Mouse (Mus musculus): ENCODE results near the gene Birc2.
A peak's percentile ranks its signal among the peaks of the same experiment; 100 is the strongest.
"Not testable (repeated sequence)": the region's sequence is repeated elsewhere in the genome, so short reads cannot be mapped to it uniquely, and the experiment has no call there.

Gene Birc2

DNA sequence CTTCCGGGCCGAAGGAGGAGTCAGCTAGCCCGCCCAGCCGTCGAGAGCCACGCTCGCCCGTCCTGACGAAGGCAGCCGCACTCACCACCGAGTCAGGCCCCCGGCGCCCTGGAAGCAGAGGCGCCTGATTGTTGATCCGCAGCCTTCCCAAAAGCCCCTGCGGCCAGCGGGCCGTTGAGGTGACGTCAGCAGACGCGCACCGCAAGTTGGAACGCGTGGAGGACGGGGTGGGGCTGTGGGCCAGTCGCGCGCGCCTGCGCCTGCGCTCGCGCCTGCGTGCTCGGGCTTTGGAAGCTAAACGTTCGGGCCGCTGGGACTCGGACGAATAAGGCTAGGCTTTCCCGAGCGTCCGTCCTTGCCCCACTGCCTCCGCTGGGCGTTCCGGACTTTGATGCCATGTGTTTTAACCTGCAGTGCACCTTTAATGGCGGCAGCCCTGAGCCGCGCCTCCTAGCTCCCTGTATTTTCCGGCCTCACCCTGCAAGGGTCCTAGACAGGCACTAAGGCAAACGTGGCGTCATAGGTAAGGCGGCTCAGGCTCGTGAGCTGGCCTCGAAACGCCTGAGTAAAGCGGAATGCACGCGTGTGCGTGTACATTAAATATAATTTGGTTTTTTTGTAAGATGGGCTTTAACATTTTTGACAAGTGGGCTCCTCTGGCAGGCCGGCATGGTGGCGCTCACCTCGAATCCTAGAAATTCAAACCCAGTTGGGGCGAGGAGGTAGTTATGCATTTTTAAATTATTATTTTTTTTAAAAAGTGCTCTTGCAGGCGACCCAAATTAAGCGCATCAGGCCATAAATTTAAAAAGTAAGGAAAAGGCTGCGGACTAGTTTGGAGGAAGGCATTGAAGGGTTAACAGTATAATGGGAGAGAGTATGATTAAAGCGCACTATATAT lies at the start of gene Birc2:
TSS of gene Birc2 (minus strand) at position 160 of the 901 bp plus-strand sequence.
- DNase-seq (ENCODE audit: low spot score in 2 of 2) = peak; percentile 89 to 93

DNA sequence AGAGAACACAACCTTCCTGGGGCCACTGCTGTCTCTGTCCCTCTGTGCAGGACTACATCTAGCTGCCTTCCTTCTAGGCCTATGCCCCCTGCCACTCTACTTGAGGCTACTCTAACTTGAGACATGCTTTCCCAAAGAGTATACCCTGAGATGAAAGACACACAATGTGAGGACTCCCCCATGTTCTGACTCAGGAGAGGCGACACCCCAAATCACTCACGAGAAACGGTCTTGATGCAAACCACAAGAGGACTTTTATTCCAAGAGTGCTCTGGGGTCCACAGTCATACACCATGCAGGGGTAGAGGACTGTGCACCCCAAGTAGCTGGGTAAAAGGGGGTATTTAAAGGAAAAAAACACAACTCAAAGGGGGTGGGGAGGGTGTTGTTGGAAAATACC lies 47.5 kb upstream of the Birc2 start:
- no peak for DNase-seq (ENCODE audit: low spot score in 2 of 2)

DNA sequence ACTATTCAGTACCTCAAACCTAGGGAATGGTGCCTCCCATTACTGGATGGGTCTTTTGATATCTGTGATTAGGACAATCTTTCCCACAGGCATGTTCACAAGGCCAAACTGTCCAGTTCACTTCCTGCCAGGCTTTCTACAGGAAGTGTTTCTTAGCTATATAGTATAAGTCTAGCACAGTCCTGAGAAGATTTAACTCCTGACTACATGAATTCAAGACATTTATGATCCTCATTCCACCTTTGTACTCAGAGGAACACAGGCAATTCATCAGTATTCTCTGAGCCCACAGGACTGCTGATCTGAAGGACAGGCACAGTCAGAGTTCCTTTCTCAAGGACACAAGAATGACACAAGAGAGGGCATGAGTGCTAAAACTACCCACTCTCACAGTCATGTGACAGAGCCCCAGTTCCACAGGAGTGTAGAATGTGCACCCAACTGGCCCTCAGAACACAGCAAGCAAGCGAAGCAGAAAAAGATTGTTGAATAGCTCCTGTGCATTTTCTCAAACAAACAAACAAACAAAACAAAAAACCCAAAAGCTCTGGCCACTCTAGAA lies 45.5 kb upstream of the Birc2 start:
- DNase-seq (ENCODE audit: low spot score in 2 of 2) = no peak

GRCm38 (mm10) chr9:7873511-7874211 lies 36.8 kb upstream of the Birc2 start:
- no peak for DNase-seq (ENCODE audit: low spot score in 2 of 2)

DNA sequence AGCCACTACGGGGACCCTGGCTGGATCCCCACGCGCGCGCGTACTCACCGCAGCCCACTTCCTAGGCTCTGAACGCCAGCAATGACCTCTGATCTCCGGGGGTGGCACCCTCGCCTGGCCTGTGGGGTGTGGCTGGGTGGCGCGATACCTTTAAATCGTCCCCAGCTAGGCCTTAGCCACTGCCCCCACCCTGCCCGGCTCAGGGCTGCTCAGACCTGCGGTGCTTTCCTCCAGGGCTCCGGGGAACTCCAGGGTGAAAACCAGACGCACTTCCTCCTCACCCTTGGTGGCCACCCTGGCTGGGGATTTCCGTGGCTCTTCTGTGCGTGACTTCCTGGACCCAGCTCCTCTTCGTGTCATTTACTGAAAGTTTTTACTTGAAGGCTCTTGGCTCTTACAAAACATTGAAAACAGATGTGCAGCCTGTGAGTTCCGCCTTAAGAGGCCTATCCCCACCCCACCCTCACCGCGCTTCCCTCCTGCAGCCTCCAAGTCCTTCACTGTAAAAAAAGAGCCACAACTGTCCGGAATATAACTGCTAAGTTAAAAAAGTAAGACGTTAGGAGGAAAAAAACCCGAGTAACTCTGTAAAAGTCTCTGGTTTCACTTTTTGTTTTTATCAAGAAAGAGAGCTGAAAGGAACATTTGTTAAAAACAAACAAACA lies 36.0 kb upstream of the Birc2 start, which contains the start of gene Birc3:
TSS of gene Birc3 (minus strand) at position 412 of the 665 bp plus-strand sequence.
- peak in 1 of 2 experiments; percentile 7 for DNase-seq (ENCODE audit: low spot score in 2 of 2)

DNA sequence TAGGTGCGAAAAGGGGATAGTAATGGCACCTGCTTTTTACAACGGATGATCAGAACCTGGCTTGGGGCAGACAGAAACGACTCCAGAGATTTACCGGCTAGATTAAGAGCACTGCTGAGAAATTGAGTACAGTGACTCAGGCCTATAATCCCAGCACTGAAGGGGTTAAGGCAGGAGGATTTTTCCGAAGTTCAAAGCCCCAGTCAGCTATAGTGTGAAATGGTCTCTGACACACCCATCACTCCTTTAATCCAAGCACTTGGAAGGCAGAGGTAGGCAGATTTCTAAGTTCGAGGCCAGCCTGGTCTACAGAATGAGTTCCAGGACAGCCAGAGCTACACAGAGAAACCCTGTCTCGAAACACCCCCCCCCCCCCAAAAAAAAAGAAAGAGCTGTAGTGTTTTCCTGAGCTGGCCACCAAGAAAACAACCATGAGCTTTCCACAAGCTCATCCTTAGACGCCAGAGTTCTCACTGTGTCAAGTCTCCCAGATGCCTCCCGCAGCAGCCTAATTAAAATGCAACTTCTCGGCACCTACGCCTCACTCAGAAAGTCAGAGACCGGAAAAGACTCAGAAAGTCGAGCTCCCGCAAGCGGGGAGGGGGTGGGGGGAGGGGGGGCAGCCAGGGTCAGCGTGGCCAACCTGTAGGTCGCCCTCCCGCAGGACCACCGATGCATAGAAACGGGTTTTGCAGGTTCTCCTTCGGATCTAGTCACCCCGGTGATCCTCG lies 35.3 kb upstream of the Birc2 start:
- DNase-seq (ENCODE audit: low spot score in 2 of 2) = no peak

DNA sequence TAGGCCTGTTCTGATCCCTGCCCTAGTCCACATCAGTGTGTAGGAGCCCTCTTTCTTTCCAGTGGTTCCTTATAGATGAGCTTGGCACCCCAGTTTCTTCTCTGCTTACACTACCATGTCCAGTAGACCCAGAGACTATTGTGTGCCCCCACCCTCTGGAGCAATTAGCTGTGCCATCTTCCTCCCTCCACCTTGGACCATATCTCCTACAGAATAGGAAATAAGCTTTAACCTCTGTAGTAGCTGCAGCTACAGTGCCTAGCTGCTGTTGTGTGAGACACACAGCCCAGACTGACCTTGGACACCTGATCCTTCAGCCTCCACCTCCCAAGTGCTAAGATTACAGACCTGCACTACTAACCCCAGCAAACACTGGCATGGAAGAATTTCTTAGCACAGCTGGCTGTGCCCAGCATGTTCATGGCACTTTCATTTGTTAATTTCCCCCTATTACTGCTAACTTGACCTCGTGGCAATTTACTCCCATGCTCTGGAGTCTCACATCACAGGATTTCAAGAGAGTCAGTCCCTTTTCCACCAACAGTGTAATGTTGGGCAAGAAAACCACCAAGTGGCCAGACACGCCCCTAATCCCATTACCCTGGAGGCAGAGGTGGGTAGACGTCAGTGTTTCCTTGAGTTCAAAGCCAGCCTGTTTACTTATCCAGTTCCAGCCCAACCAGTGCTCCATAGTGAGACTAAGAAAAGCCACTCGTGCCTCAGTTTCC lies 34.6 kb upstream of the Birc2 start:
- no peak for DNase-seq (ENCODE audit: low spot score in 2 of 2)

GRCm38 (mm10) chr9:7870556-7871315 lies 33.9 kb upstream of the Birc2 start:
- no peak for DNase-seq (ENCODE audit: low spot score in 2 of 2)

DNA sequence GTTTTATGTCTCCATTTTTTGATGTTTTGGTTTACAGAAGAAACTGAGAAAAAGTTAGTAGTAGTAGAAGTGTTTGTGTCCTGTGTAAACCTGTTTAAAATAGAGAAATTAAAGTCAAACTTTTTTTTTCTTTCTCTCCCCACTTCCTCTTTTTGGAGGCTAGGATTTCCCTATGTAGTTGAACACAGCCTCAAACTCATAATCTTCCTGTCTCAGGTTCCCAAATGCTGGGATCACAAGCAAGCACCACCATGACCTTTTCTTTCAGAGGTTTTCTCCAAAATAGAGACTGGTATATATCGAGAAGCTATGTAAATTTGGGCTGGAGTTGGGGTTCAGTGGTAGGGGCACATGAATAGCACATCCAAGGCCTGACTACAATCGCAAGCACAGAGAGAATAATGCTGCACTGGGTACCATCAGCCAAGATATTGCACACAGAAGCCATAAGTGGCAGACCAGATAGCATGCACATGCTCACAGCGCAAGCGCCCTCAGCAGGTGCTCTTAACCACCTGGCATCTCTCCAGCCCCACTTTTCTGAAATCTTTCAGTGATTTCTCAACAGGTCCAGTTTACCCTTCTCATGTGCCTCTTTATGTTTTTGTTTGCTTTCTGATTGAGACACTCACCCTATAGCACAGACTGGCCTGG lies 32.1 kb upstream of the Birc2 start:
- no peak for DNase-seq (ENCODE audit: low spot score in 2 of 2)

GRCm38 (mm10) chr9:7867981-7868380 lies 31.1 kb upstream of the Birc2 start:
- no peak for DNase-seq (ENCODE audit: low spot score in 2 of 2)

DNA sequence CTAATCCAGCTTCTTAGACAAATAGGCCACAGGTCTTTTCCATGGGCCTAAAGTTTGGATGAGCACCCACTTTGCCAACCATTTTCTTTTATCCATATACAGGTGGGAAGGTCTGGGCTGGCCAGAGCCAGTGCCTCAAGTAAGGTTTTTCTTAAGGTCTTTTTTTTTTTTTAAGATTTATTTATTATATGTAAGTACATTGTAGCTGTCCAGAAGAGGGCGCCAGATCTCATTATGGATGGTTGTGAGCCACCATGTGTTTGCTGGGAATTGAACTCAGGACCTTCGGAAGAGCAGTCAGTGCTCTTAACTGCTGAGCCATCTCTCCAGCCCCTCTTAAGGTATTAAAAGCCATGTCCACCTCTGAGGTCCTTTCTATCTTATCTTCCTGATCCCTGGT lies 30.1 kb upstream of the Birc2 start:
- DNase-seq (ENCODE audit: low spot score in 2 of 2) = not testable (repeated sequence)

DNA sequence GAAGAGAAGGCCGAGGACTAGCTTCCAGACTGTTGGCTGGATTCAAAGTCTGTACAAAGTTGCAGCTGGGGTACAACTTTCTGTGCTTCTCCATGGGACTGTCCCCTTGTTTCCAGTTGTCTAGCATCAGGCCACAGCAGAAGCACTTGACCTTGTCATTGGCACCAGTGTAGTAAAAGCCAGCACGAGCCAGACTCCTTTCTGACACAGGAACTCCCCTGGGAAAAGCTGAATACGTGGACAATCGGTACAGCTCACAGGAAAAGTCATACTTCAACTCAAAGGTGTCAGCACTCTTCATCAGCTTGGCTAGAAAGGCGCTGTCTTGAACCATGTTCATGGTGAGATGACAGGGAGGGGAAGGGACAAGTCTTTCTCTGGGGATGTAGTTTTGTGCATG lies 24.1 kb upstream of the Birc2 start:
- DNase-seq (ENCODE audit: low spot score in 2 of 2) = no peak

- no peak for DNase-seq (ENCODE audit: low spot score in 2 of 2)
Measured at GRCm38 (mm10) chr9:7855912-7856311, 19.0 kb upstream of the Birc2 start.

DNA sequence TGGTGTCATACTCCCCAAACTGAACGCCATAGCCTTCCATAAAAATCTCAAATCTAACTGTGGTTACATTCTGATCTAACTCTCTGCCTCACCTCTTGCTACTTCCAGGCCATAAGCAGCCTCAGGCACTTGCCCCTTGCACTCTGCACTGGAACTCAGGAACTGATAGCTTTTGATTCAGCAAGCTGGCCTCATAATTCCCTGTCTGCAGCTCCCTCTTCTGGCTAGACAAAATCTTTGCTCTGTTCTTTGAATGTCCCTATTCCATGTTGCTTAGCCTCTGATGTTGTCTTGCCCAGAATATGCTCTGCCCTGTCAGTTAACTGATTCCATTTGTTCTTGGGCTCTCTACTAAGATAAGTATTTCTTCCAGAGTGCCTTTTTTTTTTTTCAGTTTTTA lies 18.5 kb upstream of the Birc2 start:
- DNase-seq (ENCODE audit: low spot score in 2 of 2) = peak in 1 of 2 experiments; percentile 4

- not testable (repeated sequence) for DNase-seq (ENCODE audit: low spot score in 2 of 2)
Measured at GRCm38 (mm10) chr9:7854196-7854595, 17.3 kb upstream of the Birc2 start.

- DNase-seq (ENCODE audit: low spot score in 2 of 2) = no peak
Measured at GRCm38 (mm10) chr9:7852346-7853230, 15.7 kb upstream of the Birc2 start.

DNA sequence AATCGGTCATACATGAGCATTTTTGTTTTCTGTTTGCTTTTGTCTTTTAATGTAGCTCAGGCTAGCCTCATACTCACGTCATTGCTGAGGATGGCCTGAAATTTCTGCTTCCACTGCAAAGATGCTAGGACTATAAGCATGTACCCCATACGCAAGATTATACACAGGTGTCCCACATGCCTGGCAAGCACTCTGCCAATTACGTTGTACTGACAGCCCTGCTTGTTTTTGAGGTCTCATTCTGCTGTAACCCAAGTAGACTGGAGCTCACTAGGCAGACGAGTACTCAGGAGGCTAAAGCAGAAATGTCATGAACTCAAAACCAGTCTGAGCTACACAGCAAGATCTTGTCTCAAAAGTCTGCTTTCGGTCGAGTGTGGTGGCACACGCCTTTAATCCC lies 15.0 kb upstream of the Birc2 start:
- no peak for DNase-seq (ENCODE audit: low spot score in 2 of 2)

DNA sequence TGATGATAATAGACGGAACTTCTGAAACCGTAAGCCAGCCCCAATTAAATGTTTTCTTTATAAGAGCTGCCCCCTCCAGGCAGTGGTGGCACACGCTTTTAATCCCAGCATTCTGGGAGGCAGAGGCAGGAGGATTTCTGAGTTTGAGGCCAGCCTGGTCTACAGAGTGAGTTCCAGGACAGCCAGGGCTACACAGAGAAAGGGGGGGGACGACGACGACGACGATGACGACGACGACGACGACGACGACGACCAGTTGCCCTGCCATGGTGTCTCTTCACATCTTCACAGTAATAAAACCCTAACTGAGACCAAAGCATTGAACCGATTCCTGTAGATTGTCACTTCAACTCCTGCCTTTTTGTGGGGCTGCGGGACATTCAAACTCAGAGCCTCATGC lies 11.3 kb upstream of the Birc2 start:
- no peak for DNase-seq (ENCODE audit: low spot score in 2 of 2)

Measured in cerebellum, postnatal 4 days (tissue).